Mouse (Mus musculus) olfactory bulb, adult 2 months (tissue): ENCODE results near the gene Kcnab1.

Source experiments
- CTCF ChIP-seq: fragments of 200-500 bp; IDR thresholded peaks from 2 replicates; pipeline ENCODE4 v1.5.1; 2012; ENCODE audit warnings: low read depth, mild to moderate bottlenecking, low read length, moderate library complexity; ENCODE audit not compliant: insufficient read depth
- POLR2A ChIP-seq: fragments of 200-500 bp; IDR thresholded peaks from 2 replicates; pipeline ENCODE4 v1.6.1; 2012; ENCODE audit warnings: mild to moderate bottlenecking, low read depth, low read length, moderate library complexity; ENCODE audit not compliant: insufficient read depth

DNA sequence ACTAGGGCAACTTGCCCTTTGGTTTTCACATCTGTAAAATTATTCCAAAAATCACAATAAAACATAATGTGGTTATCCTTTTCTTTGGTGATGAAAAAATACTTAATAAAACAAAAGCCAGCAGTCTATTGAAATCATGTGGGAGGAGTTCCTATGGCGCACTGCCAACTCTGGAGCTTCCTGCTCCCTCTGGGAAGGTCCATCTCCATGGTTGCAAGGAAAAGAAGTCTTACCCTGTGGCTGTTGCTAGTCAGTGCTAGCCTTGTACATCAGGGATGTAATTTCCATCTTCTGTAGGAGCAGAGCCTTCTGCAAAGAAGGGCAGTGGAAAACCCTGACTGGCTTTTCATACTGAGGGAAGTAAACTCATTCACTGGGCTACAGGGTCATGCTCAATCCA is 254.3 kb downstream of the Kcnab1 start:
- TF ChIP-seq POLR2A (no peak), CTCF (no peak)
